Mouse (Mus musculus) hindbrain, embryonic 11.5 days (tissue): ENCODE results near the gene St8sia4. TPM values are rescaled to one million over a fixed set of nuclear protein-coding genes. Genes with fewer than 3 reads are reported as not detected.

Experiments used
- ATAC-seq: fragments of 200-750 bp; cut with Nextera tagmentation; 2 replicates; pipeline ENCODE4 v1.8.0; 2017; ENCODE audit warnings: mild to moderate bottlenecking, moderate TSS enrichment, moderate library complexity; ENCODE audit not compliant: low FRiP score
- DNase-seq: peaks from one replicate; pipeline ENCODE4 v3.0.0-alpha.2; 2015; ENCODE audit warnings: low spot score
- H3K27ac ChIP-seq: fragments of 300-500 bp; sonication (generic); 2 replicates; pipeline ENCODE4 v1.5.1; 2014; ENCODE audit warnings: mild to moderate bottlenecking, low read depth, low read length
- H3K27me3 ChIP-seq: fragments of 300-500 bp; sonication (generic); 2 replicates; pipeline ENCODE4 v1.6.1; 2014; ENCODE audit warnings: mild to moderate bottlenecking, low read length, moderate library complexity, mixed read lengths; ENCODE audit not compliant: control insufficient read depth, insufficient read depth
- H3K36me3 ChIP-seq: fragments of 300-500 bp; sonication (generic); 2 replicates; pipeline ENCODE4 v1.6.1; 2014; ENCODE audit warnings: mild to moderate bottlenecking, low read length, moderate library complexity, mixed read lengths; ENCODE audit not compliant: control insufficient read depth, insufficient read depth
- H3K4me1 ChIP-seq: fragments of 300-500 bp; sonication (generic); replicated peaks from 2 replicates; pipeline ENCODE4 v1.6.1; 2014; ENCODE audit warnings: low read length, mixed read lengths; ENCODE audit not compliant: control insufficient read depth, insufficient read depth
- H3K4me2 ChIP-seq: fragments of 300-500 bp; sonication (generic); replicated peaks from 2 replicates; pipeline ENCODE4 v1.6.1; 2014; ENCODE audit warnings: mild to moderate bottlenecking, low read depth, low read length
- H3K4me3 ChIP-seq: fragments of 300-500 bp; sonication (generic); 2 replicates; pipeline ENCODE4 v1.5.1; 2014; ENCODE audit warnings: low read depth, low read length
- H3K9ac ChIP-seq: fragments of 300-500 bp; sonication (generic); 2 replicates; pipeline ENCODE4 v1.6.1; 2014; ENCODE audit warnings: low read depth, low read length
- H3K9me3 ChIP-seq: fragments of 300-500 bp; sonication (generic); 2 replicates; pipeline ENCODE4 v1.6.1; 2016; ENCODE audit warnings: low read length; ENCODE audit not compliant: control insufficient read depth
- WGBS: fragments of 180-500 bp; shearing (Covaris S2); extraction: QIAGEN DNeasy Blood & Tissue Kit; methylation state at CpG from one replicate; pipeline ENCODE4 v1.1.7; 2014; 5-methylcytosine and 5-hydroxymethylcytosine counted together
- polyA plus RNA-seq: library from polyadenylated mRNA; unstranded; fragments of >200 nt; fragmentation: Nextera tagmentation; extraction: Ambion mirVana; gene quantifications from 2 replicates; pipeline ENCODE4 v1.2.1, GENCODE M21; 2014

The St8sia4 gene
- polyA plus RNA-seq, 1 experiment from 2014 or later: 21.0 TPM

GRCm38 (mm10) chr1:95664321-95664825, 3.0 kb downstream of the St8sia4 start:
- Histone ChIP-seq H3K27ac (no peak overlapping the region), H3K9me3 (no peaks in the 10 kb centered on the region), H3K4me2 (peak overlapping the region; percentile 26), H3K4me3 (no peak overlapping the region; the same call in 1 of the 2 replicates), H3K9ac (no peak overlapping the region), H3K27me3 (no peaks in the 10 kb centered on the region), H3K36me3 (no peaks in the 10 kb centered on the region), H3K4me1 (peaks cover 2% of the 10 kb centered on the region; the same call in 1 of the 2 replicates)
- WGBS: 23% methylated on average over 4 of the region's 4 CpGs
- DNase-seq: peak; percentile 26
- 0 out of 2 replicates have a peak, but pooled peaks have one; percentile 21 for ATAC-seq

DNA sequence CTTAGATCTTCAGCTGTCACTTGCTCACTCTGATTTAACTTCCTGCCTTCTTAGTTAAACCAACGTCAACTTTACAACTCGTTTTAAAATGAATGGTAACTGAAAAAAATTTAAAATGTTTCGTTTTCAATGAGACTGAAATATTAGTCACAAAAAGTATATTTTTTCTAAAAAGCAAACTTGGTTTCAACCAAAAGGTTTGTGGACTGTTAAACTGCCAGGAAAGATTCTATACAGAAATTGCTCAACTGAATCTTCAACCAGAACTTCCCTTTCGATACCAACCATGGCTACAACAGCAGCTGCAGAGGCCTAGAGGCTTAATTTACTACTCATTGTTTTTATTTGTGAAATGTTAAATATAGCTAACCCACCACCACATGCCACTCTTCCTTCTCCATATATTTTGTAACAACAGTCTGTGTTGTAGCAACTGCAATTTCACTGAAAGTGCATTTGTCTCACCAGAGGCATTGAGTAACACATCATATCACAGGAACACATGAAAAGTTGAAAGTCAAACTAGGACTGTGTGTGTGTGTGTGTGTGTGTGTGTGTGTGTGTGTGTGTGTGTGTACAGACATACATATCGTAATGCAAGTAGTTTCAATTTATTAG, 10.2 kb downstream of the St8sia4 start:
- DNase-seq (no peak), ATAC-seq (no peak)
- Histone ChIP-seq H3K9me3 (no peaks in the 10 kb centered on the region), H3K4me3 (no peak overlapping the region), H3K4me1 (no peaks in the 10 kb centered on the region), H3K27me3 (no peaks in the 10 kb centered on the region), H3K9ac (no peak overlapping the region), H3K27ac (no peak overlapping the region), H3K4me2 (no peak overlapping the region), H3K36me3 (no peaks in the 10 kb centered on the region)
- WGBS: 80% methylated on average over 5 of the region's 5 CpGs

GRCm38 (mm10) chr1:95655564-95655963, 11.8 kb downstream of the St8sia4 start:
- H3K4me1 ChIP-seq: no peaks in the 10 kb centered on the region
- WGBS: 88% methylated on average over 9 of the region's 9 CpGs
- no peaks in the 10 kb centered on the region for H3K27me3 ChIP-seq
- H3K9ac ChIP-seq: no peak overlapping the region
- no peak overlapping the region for H3K4me2 ChIP-seq
- DNase-seq (no peak), ATAC-seq (no peak)
- H3K4me3 ChIP-seq: no peak overlapping the region
- H3K27ac ChIP-seq: no peak overlapping the region
- no peaks in the 10 kb centered on the region for H3K9me3 ChIP-seq
- no peaks in the 10 kb centered on the region for H3K36me3 ChIP-seq

DNA sequence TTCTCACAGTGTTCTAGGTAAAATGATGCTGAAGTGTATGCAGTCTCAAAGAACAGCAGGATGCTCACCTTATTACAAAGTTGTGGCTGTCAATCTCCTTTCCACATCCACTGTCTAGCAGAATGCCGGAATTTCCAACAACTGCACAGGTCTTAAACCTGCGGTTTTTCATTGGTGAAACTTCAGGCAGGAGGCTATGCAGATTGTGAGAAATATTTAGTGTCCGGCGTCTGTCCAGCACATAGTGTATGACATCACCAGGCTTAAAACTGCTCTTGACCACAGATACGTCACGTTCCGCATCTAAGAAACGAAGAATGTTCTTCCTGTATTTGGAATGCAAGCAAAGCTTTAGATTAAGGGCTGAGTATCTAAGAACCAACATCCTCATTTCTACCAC, 13.9 kb downstream of the St8sia4 start:
- H3K9me3 ChIP-seq: no peaks in the 10 kb centered on the region
- no peak for ATAC-seq
- 84% methylated on average over 8 of the region's 8 CpGs for WGBS

DNA sequence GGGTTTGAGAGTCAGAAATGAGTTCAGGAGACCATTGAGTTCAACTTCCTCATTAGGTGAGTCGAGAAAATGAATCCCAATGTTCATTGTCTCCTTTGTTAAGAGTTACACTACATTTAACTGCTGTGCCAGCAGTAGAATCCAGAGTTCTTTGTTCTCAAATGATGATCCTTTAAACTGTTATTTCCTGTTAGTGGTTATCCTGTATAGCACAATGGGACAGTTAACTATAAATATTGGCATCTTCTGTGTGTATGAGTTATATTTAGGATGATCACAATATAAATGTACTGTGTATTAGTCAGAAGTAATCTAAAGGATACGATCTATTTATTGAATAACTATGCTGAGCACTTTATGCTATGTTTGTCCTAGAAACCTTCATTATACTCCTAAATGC, 23.1 kb downstream of the St8sia4 start:
- Histone ChIP-seq H3K27me3 (no peaks in the 10 kb centered on the region), H3K9me3 (no peaks in the 10 kb centered on the region), H3K4me3 (no peak overlapping the region), H3K4me2 (no peak overlapping the region), H3K9ac (no peak overlapping the region), H3K36me3 (no peaks in the 10 kb centered on the region), H3K4me1 (no peaks in the 10 kb centered on the region), H3K27ac (no peak overlapping the region)
- ATAC-seq (no peak), DNase-seq (no peak)
- WGBS: 79% methylated on average over 2 of the region's 2 CpGs

More for the DNA sequence above, 13.9 kb downstream of the St8sia4 start:
- H3K4me2 ChIP-seq: no peak overlapping the region
- no peaks in the 10 kb centered on the region for H3K4me1 ChIP-seq
- H3K36me3 ChIP-seq: no peaks in the 10 kb centered on the region
- no peak overlapping the region for H3K4me3 ChIP-seq
- DNase-seq: no peak
- H3K27me3 ChIP-seq: no peaks in the 10 kb centered on the region
- H3K27ac ChIP-seq: no peak overlapping the region
- H3K9ac ChIP-seq: no peak overlapping the region

- no peaks in the 10 kb centered on the region for H3K27me3 ChIP-seq
- no peak for ATAC-seq
- H3K4me3 ChIP-seq: no peak overlapping the region
- 88% methylated on average over 3 of the region's 3 CpGs for WGBS
- H3K4me2 ChIP-seq: no peak overlapping the region
- no peak overlapping the region for H3K27ac ChIP-seq
- H3K9me3 ChIP-seq: no peaks in the 10 kb centered on the region
- H3K4me1 ChIP-seq: no peaks in the 10 kb centered on the region
- no peak for DNase-seq
- H3K9ac ChIP-seq: no peak overlapping the region
- H3K36me3 ChIP-seq: no peaks in the 10 kb centered on the region
These were observed 28.4 kb downstream of the St8sia4 start for GRCm38 (mm10) chr1:95639001-95639400.

- H3K27ac ChIP-seq: no peak overlapping the region
- H3K9ac ChIP-seq: no peak overlapping the region
- WGBS: 74% methylated on average over 5 of the region's 5 CpGs
- no peak overlapping the region for H3K4me2 ChIP-seq
- DNase-seq: no peak
- no peak overlapping the region for H3K4me3 ChIP-seq
- no peaks in the 10 kb centered on the region for H3K36me3 ChIP-seq
- no peak for ATAC-seq
- H3K4me1 ChIP-seq: no peaks in the 10 kb centered on the region
- no peaks in the 10 kb centered on the region for H3K9me3 ChIP-seq
- no peaks in the 10 kb centered on the region for H3K27me3 ChIP-seq
These were observed 43.0 kb downstream of the St8sia4 start for GRCm38 (mm10) chr1:95624376-95624775.

- Histone ChIP-seq H3K9me3 (no peaks in the 10 kb centered on the region), H3K27me3 (no peaks in the 10 kb centered on the region), H3K9ac (no peak overlapping the region), H3K4me1 (no peaks in the 10 kb centered on the region), H3K4me3 (no peak overlapping the region), H3K27ac (no peak overlapping the region), H3K36me3 (no peaks in the 10 kb centered on the region), H3K4me2 (no peak overlapping the region)
- ATAC-seq (no peak), DNase-seq (no peak)
- 55% methylated on average over 3 of the region's 3 CpGs for WGBS
These were observed 48.7 kb downstream of the St8sia4 start for GRCm38 (mm10) chr1:95618647-95619046.

GRCm38 (mm10) chr1:95618125-95618524, 49.2 kb downstream of the St8sia4 start:
- no peaks in the 10 kb centered on the region for H3K4me1 ChIP-seq
- no peak overlapping the region for H3K9ac ChIP-seq
- H3K4me3 ChIP-seq: no peak overlapping the region
- no peak overlapping the region for H3K27ac ChIP-seq
- H3K9me3 ChIP-seq: no peaks in the 10 kb centered on the region
- WGBS: 59% methylated on average over 3 of the region's 3 CpGs
- no peaks in the 10 kb centered on the region for H3K36me3 ChIP-seq
- no peaks in the 10 kb centered on the region for H3K27me3 ChIP-seq
- DNase-seq (no peak), ATAC-seq (no peak)
- no peak overlapping the region for H3K4me2 ChIP-seq
